Mouse (Mus musculus) ES-E14 (cell line): ENCODE measurements around the gene Fads1.

Experiments
- CHD2 ChIP-seq: IDR thresholded peaks from 2 replicates; pipeline ENCODE4 v1.6.1; 2014; ENCODE audit warnings: mild to moderate bottlenecking, low read depth, low read length, inconsistent platforms
- HCFC1 ChIP-seq: IDR thresholded peaks from 2 replicates; pipeline ENCODE4 v1.6.1; 2012; ENCODE audit warnings: low read length, inconsistent platforms, borderline replicate concordance; ENCODE audit not compliant: insufficient read depth
- ZNF384 ChIP-seq: IDR thresholded peaks from 2 replicates; pipeline ENCODE4 v1.6.1; 2012; ENCODE audit warnings: low read depth, low read length, inconsistent platforms

- TF ChIP-seq CHD2, result no peak
- no peak for TF ChIP-seq HCFC1
- no peak for TF ChIP-seq ZNF384
Measured at GRCm38 (mm10) chr19:10222656-10223055, 40.0 kb downstream of the Fads1 start.
